Mouse (Mus musculus) spleen, adult 2 months (tissue): Measurements from ENCODE around the gene Hk1.

Experiments
- CTCF ChIP-seq: fragments of 200-500 bp; IDR thresholded peaks from 2 replicates; pipeline ENCODE4 v1.5.1; 2011; ENCODE audit warnings: mild to moderate bottlenecking, inconsistent platforms; ENCODE audit not compliant: insufficient read depth, insufficient read length, insufficient replicate concordance; ENCODE audit errors: extremely low read depth
- POLR2A ChIP-seq: fragments of 200-500 bp; IDR thresholded peaks from 2 replicates; pipeline ENCODE4 v1.6.1; 2011; ENCODE audit warnings: low read depth, low read length, inconsistent platforms

DNA sequence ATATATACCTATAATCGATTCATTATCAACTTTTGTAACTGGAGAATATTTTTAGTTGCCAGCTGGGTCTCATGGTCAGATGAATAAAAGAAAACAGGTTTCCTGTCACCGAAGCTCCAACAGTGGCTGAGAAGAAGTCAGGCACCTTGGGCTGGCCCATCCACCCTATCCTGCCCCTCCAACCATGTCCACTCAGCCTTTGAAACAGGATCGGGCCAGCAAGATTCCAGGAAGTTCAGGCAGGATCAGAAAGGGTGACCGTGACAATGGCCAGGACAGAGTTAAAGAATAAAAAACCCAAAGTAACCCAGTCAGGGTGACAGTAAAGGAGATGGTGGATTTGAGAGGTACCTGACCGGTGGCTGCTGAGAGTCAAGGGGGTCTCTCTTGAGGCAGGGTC, 70.1 kb downstream of the Hk1 start:
- TF ChIP-seq CTCF, result no peak
- TF ChIP-seq POLR2A, result no peak
